Mouse (Mus musculus) adrenal gland, postnatal 4 days (tissue): Measurements from ENCODE around the gene Nelfe. TPM values are rescaled to one million over a fixed set of nuclear protein-coding genes. Genes with fewer than 3 reads are reported as not detected.
A peak's percentile ranks its signal among the peaks of the same experiment; 100 is the strongest.
"Not testable (repeated sequence)": the region's sequence is repeated elsewhere in the genome, so short reads cannot be mapped to it uniquely, and the experiment has no call there.

Experiments
- DNase-seq, 2 experiments: peaks; one replicate each; pipeline ENCODE4 v3.0.0; 2021 to 2022; ENCODE audit warnings: low spot score in 2 of 2, mixed read lengths in 2 of 2
- microRNA-seq: library from miRNA; unstranded; fragments of <30 nt; microRNA quantifications from one replicate; pipeline ENCODE4 v1.2.0, GENCODE M21; 2021
- total RNA-seq, 2 experiments: library from RNA; stranded (reverse); gene quantifications; 2 replicates each; pipeline ENCODE4 v1.2.3; 2021

Nelfe gene
- total RNA-seq, 2 experiments from 2014 or later, result 58.2 to 60.6 TPM

DNA sequence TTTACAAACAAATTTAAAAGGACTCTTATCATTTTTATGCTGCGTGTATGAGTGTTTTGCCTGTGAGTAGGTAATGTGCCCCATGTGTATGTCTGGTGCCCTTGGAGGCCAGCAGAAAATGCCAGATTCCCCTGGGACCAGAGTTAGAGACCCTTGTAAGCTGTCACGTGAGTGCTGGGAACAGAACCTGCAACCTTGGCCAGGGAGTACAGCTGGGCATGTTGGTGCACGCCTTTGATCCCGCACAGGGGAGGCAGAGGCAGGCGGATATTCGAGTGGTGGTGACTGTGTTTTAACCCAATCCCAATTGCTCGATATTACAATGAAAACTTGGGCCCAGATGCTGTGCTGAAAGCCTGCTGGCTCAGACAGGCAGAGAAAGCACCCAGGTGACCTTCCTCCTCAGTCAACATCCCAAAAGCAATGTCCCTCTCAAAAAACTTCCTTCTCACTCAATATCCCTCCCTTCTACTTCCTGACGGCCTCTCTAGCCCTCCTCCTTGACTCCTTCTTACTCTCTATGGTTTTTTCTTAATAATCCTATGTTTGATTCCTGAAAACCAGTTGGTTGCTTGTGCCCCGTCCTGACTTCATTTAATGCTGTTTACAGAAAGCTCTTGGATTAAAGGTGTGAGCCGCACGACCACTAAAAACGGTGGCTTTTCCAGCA lies 40.0 kb downstream of the Nelfe start:
- no peak for DNase-seq

DNA sequence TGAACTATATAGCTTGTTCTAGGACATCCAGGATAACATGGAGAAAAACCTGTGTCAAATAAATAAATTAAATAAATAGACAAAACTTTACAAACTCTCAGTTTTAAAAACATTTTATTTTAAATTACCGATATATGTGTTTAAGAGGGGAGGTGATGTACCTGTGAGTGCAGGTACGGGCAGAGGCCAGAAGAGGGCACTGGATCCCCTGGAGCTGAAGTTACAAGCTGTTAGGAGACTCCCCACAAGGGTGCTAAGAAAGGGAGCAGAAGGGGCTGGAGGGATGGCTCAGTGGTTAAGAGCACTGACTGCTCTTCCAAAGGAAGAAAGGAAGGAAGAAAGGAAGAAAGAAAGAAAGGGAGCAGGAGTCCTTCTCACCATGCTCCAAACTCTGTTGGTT lies 41.2 kb downstream of the Nelfe start:
- no peak for DNase-seq

DNA sequence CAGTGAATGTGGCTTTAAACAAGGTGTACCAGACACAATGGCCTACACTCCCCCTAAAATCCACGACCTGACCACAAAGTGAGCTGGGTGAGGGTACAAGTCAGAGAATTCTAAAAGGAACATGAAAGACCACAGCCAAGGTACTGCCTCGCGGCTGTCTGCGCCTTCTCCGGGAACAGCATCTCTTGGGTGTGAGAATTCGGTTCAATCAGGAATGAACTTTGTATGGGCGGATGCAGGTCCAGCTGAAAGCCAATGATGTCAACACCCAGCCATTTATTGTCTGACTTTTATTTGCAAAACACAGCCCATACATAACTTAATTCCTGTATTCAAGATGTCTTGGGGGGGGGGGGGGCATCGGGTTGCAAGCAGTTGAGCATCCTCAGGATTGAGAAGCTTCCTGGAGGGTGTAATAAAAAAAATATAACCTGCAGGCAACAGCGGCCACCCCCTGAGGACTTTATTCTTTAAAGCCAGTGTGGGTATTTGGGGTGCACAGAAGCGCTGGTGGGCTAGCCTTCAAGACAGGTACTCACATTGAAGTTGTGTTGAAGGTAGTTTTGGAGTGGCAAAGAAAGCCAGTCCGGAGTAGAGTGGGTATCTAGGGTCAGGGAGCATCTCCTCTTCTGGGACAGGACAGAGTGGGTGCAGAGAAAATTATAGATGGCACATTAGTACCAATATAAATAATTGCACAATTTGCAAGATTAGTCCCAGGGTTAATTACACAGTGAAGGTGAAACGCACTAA lies 43.1 kb downstream of the Nelfe start:
- no peak for DNase-seq

DNA sequence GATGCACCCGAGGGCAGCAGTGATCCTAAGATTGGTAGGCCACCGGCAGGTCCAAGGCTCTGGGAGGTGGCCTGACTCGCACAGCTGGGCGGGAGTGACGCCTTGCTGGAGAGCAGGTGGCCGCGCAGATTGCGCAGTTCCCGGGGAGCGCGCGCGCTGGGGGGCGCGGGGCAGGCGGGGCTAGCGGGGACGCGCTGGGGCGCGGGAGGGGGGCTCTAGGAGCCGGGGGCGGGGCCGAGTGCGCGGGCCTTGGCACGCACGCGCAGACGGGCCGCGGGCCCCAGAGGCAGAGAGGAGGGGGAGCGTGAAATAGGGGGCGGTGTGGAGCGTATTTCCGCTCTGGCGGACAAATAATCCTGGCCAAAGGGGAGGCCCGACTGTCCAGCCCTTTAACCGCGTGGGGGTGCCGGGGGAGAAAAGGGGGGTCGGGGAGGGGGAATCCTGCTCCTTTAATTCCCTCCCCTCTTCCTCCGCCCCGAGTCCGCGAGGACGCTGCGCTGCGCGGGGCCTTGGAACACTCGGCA lies 43.9 kb downstream of the Nelfe start:
- peak; percentile 89 to 94 for DNase-seq

DNA sequence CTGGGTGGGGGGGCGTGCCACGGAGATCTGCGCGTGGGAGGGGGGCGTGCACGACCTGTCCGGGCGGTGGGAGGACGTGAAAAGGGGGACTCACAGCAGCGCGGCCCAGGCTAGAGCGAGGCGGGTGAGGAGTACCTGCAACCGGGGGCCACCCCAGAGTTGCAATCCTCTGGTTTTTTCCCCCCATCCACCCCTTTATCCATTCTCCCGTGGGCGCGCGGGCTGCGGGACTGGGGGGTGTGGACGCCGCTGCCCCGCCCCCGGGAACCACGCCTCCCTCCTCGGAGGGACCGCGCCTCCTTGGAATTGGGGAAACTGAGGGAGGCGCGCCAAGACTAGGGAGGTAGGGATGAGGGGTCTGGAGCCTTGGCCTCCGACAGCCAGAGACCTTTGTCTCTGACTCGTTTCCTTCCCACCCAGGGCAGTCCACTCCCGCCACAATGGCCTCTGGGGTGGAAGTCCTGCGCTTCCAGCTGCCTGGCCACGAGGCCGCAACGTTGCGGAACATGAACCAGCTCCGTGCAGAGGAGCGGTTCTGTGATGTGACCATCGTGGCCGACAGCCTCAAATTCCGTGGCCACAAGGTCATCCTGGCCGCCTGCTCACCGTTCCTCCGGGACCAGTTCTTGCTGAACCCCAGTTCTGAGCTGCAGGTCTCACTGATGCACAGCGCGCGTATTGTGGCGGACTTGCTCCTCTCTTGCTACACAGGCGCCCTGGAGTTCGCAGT lies 44.8 kb downstream of the Nelfe start:
- DNase-seq, result peak in 1 of 2 experiments; percentile 38

DNA sequence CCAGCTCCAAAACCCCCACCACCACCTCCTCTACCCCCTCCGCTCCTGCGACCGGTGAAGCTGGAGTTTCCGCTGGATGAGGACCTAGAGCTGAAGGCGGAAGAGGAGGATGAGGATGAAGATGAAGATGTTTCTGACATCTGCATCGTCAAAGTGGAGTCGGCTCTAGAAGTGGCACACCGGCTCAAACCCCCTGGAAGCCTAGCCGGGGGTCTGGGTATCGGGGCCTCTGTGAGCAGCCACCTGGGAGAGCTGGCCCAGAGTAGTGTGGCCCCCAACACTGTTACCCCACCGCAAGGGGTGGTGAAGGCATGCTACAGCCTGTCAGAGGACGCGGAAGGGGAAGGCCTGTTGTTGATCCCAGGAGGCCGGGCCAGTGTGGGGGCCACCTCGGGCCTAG lies 45.5 kb downstream of the Nelfe start:
- DNase-seq, result no peak

DNA sequence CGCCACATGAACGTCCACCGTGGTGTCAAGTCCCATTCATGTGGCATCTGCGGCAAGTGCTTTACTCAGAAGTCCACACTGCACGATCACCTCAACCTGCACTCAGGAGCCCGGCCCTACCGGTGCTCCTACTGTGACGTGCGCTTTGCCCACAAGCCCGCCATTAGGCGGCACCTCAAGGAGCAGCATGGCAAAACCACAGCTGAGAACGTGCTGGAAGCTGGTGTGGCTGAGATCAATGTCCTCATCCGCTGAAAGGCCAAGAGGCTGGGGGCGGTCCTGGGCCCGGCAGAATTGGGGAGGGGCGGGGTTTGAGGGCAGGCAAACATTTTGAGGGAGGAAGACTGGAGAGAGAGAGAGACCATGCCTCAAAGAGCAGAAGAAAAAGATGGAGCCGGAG lies 46.2 kb downstream of the Nelfe start:
- DNase-seq, result no peak

DNA sequence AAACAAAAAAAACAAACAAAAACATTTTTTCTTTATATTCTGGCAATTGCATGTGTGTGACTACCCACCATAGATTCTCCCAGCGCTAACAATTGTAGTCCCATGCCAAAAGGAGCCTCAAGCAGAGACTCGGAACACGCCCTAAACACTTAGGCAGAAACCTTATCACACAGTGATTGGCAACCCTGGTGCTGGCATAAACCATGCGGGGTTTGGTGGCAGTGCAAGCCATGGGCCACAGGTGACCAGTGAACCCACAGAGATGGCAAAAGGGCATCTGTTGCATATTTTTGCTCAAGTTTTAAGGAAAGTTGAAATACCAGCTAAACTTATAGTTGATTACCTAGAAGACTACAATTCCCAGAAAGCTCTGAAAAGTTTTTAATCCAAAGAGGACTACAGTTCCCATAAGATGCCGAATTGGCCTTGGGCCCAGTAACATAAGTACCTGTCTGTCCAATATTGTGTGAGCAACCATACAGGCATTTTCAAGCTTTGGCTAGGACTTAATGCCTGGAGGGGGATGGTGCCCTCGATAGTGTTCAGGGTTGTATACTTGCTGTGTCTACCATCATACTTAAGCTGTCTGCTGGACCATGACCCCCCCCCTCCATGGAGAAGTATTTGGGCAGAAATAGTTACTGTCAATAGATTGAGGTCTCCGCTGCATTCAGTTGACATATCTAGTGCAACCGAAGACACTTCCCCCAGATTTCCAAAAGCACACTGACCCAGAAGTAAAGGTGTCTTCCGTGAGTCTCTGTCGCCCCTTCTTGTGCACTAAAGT lies 47.4 kb downstream of the Nelfe start:
- DNase-seq, result no peak

DNA sequence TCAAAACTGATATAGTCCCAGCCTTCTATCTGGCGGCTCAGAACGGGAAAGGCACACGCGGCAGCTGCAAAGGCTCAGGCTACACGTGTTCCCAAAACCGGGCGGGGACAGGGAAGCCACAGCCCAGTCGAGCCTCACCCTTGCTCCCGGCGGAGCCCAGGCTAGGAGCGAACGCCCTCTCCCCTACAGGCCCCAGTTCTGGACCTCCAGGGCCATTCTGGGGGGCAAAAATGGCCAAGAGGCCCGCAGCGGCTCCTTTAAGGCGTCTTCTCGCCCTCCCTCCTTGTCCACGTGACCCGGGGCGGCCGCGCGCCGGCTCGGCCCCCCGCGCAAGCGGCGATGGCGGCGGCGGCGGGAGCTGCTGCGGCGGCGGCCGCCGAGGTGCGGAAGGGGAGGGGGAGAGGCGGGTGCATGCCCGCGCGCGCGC lies 48.0 kb downstream of the Nelfe start, which contains the start of the genes C2 and Ehmt2:
Gene C2, minus strand, starts transcription at position 106 of the 427 bp plus-strand sequence.
Gene Ehmt2, plus strand, starts transcription at position 310 of the 427 bp plus-strand sequence.
- DNase-seq, result peak; percentile 64 to 69

DNA sequence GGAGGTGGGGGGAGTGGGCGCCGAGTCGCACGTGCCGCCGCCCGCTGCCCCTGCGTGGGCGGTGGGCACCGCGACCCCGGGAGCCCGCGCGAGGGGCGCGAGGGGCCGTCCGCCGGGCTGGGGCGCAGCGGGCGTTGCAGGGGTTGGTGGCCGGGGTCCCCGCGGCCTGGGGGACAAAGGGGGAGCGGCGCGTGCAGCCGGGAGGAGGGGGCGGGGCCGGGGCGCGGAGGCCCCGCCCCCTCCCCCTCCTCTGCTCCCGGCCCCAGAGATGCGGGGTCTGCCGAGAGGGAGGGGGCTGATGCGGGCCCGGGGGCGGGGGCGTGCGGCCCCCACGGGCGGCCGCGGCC lies 48.5 kb downstream of the Nelfe start:
- no peak for DNase-seq

DNA sequence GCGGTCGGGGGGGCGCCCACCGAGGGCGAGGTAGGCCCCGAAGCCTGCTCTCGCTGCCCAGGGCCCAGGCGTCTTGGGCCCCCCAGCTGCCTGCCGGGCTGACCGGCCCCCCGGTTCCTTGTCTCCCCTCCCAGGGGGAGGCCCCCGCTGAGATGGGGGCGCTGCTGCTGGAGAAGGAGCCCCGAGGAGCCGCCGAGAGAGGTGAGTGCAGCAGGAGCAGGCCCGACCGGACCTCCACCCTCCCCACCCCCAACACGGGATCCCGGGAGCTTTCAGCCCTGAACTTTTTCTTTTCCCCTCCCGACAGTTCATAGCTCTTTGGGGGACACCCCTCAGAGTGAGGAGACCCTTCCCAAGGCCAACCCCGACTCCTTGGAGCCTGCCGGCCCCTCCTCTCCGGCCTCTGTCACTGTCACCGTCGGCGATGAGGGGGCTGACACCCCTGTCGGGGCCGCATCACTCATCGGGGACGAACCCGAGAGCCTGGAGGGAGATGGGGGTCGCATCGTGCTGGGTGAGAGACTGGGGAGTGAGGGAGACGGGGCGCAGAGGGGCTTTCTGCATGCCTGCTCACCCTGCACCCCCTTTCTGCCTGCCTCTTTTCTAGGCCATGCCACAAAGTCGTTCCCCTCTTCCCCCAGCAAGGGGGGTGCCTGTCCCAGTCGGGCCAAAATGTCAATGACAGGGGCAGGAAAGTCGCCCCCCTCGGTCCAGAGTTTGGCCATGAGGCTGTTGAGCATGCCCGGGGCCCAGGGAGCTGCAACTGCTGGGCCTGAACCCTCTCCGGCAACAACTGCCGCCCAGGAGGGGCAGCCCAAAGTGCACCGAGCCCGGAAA lies 49.1 kb downstream of the Nelfe start:
- DNase-seq, result peak in 1 of 2 experiments; percentile 45

DNA sequence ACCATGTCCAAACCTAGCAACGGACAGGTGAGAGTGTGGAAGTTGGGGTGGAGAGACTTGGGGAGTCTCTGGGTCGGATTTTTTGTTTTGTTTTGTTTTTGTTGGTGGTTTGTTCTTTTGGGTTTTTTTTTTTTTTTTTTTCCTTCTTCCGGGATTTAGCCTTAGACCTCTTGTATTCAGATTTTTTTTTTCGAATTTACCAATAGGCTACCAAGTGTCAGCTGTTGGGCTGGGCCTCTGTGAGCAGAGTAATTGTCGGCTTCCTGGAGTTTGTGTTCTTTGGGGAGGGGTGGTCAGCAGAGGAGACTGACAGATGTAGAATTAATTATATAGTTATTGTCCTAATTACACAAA lies 49.7 kb downstream of the Nelfe start:
- no peak for DNase-seq

DNA sequence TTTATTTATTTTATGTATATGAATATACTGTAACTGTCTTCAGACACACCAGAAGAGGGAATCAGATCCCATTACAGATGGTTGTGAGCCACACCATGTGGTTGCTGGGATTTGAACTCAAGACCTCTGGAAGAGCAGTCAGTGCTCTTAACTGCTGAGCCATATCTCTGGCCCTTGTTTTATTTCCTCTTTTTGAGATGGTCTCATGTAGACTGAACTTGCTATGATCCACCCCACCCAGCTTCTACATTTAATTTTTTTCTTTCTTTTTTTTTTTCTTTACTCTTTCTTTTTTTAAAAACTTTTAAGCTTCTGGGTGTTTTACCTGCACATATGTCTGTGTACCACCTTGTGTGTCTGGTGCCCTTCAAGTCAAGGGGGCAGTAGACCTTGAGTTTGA lies 50.6 kb downstream of the Nelfe start:
- not testable (repeated sequence) for DNase-seq

DNA sequence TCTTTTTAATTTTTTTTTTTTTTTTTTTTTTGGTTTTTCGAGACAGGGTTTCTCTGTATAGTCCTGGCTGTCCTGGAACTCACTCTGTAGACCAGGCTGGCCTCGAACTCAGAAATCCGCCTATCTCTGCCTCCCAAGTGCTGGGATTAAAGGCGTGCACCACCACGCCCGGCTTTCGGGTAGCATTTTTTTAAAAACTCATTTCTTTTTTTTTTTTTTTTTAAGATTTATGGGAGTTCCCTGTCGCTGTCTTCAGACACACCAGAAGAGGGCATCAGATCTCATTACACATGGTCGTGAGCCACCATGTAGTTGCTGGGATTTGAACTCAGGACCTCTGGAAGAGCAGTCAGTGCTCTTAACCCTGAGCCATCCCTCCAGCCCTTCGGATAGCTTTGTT lies 51.8 kb downstream of the Nelfe start:
- DNase-seq, result not testable (repeated sequence)

DNA sequence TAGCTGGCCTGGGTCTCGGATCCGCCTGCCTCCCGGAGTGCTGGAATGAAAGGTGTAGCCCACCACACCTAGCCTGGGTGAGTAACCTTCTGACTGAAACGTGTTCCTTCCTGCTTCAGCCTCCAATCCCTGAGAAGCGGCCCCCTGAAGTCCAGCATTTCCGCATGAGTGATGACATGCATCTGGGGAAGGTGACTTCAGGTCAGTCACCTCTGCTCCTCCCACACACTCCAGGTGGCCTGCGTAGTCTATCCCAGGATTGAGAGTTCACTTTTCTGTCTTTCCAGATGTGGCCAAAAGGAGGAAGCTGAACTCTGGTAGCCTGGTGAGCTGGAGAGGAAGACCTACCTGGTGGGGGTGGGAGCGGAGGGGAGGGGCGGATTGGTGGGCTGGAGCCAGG lies 52.7 kb downstream of the Nelfe start:
- no peak for DNase-seq

Small RNA genes within 50 kb of the gene (microRNA-seq; reads per million reads assigned to microRNA genes)
- gene Mir6970 (not detected), gene Mir6971 (3.2 reads per million, percentile 8 among the genes with 10 or more reads in this experiment), gene Mir6972 (not detected)

Other genes with a start within 250 kb of the Nelfe start
- 10 to 100 TPM; 66.5 to 74.2 TPM for gene Rnf5, start 246.7 kb upstream of the Nelfe start, total RNA-seq
- gene Agpat1, start 246.1 kb upstream of the Nelfe start, total RNA-seq, result 10 to 100 TPM; 73.4 to 77.7 TPM
- gene Egfl8, start 234.4 kb upstream of the Nelfe start, total RNA-seq, result 10 to 100 TPM; 10.8 to 14.2 TPM
- gene Ppt2, start 221.9 kb upstream of the Nelfe start, total RNA-seq, result 10 to 100 TPM; 52.6 to 62.3 TPM
- 10 to 100 TPM; 10.7 to 11.5 TPM for gene Prrt1, start 220.9 kb upstream of the Nelfe start, total RNA-seq
- gene Fkbpl, start 205.6 kb upstream of the Nelfe start, total RNA-seq, result 10 to 100 TPM; 13.2 to 16.3 TPM
- 10 to 100 TPM; 48.1 to 52.3 TPM for gene Atf6b, start 203.2 kb upstream of the Nelfe start, total RNA-seq
- gene Tnxb, start 179.9 kb upstream of the Nelfe start, total RNA-seq, result 10 to 100 TPM; 29.4 to 33.0 TPM
- 100 to 1,000 TPM; 105 to 151 TPM for gene C4b, start 106.5 kb upstream of the Nelfe start, total RNA-seq
- gene Cyp21a1, start 45.8 kb upstream of the Nelfe start, total RNA-seq, result 1,000 to 10,000 TPM; 3,967 to 4,457 TPM
- gene Stk19, start 13.4 kb upstream of the Nelfe start, total RNA-seq, result 10 to 100 TPM; 49.1 to 49.5 TPM
- gene Dxo, start 13.4 kb upstream of the Nelfe start, total RNA-seq, result 10 to 100 TPM; 72.5 to 73.2 TPM
- 10 to 100 TPM; 70.9 to 80.2 TPM for gene Skiv2l, start 181 bp upstream of the Nelfe start, total RNA-seq
- 100 to 1,000 TPM in 1 of 2 experiments, 10 to 100 TPM in 1; 18.7 to 137 TPM for gene Cfb, start 12.1 kb downstream of the Nelfe start, total RNA-seq
- 10 to 100 TPM; 23.6 to 26.2 TPM for gene Zbtb12, start 29.1 kb downstream of the Nelfe start, total RNA-seq
- gene Gm20547, start 31.7 kb downstream of the Nelfe start, total RNA-seq, result not detected
- gene C2, start 47.9 kb downstream of the Nelfe start, total RNA-seq, result 10 to 100 TPM; 39.5 to 50.3 TPM
- gene Ehmt2, start 48.1 kb downstream of the Nelfe start, total RNA-seq, result 100 to 1,000 TPM; 214 to 215 TPM
- gene Slc44a4, start 64.1 kb downstream of the Nelfe start, total RNA-seq, result 1 to 10 TPM in 1 of 2 experiments, under 1 TPM in 1; 0.93 to 3.8 TPM
- gene Neu1, start 80.9 kb downstream of the Nelfe start, total RNA-seq, result 10 to 100 TPM; 22.0 to 25.2 TPM
- 10 to 100 TPM; 26.9 to 33.2 TPM for gene Hspa1b, start 108.8 kb downstream of the Nelfe start, total RNA-seq
- gene Gm20481, start 119.5 kb downstream of the Nelfe start, total RNA-seq, result not detected
- 10 to 100 TPM; 12.6 to 14.5 TPM for gene Hspa1a, start 121.8 kb downstream of the Nelfe start, total RNA-seq
- 1 to 10 TPM in 1 of 2 experiments, under 1 TPM in 1; 0.39 to 1.3 TPM for gene Hspa1l, start 122.3 kb downstream of the Nelfe start, total RNA-seq
- 10 to 100 TPM; 50.5 to 54.8 TPM for gene Lsm2, start 131.5 kb downstream of the Nelfe start, total RNA-seq
- 10 to 100 TPM; 77.9 to 89.1 TPM for gene Vars, start 150.6 kb downstream of the Nelfe start, total RNA-seq
- 1 to 10 TPM; 1.2 to 1.5 TPM for gene Vwa7, start 166.2 kb downstream of the Nelfe start, total RNA-seq
- gene Sapcd1, start 177.6 kb downstream of the Nelfe start, total RNA-seq, result 1 to 10 TPM; 3.8 to 4.1 TPM
- gene Msh5, start 196.4 kb downstream of the Nelfe start, total RNA-seq, result 10 to 100 TPM in 1 of 2 experiments, 1 to 10 TPM in 1; 8.2 to 11.0 TPM
- 100 to 1,000 TPM; 137 to 146 TPM for gene Clic1, start 199.6 kb downstream of the Nelfe start, total RNA-seq
- 10 to 100 TPM; 55.1 to 67.4 TPM for gene Ddah2, start 208.6 kb downstream of the Nelfe start, total RNA-seq
- gene Ly6g6c, start 215.0 kb downstream of the Nelfe start, total RNA-seq, result under 1 TPM; 0.31 to 0.34 TPM
- gene Mpig6b, start 215.8 kb downstream of the Nelfe start, total RNA-seq, result under 1 TPM; 0.22 to 0.90 TPM
- gene Ly6g6e, start 226.5 kb downstream of the Nelfe start, total RNA-seq, result not detected
- 1 to 10 TPM; 2.0 to 2.4 TPM for gene Ly6g6d, start 227.7 kb downstream of the Nelfe start, total RNA-seq
- not detected for gene Ly6g6f, start 235.2 kb downstream of the Nelfe start, total RNA-seq
- gene Abhd16a, start 238.9 kb downstream of the Nelfe start, total RNA-seq, result 10 to 100 TPM; 92.8 to 96.8 TPM